Mouse (Mus musculus): ENCODE measurements at regions not wholly inside any gene's neighbourhood (a gene's known extent, or its start where the extent isn't known, plus 50 kb on each side); places are given as distances from the start of the nearest gene placed in this dataset.

DNA sequence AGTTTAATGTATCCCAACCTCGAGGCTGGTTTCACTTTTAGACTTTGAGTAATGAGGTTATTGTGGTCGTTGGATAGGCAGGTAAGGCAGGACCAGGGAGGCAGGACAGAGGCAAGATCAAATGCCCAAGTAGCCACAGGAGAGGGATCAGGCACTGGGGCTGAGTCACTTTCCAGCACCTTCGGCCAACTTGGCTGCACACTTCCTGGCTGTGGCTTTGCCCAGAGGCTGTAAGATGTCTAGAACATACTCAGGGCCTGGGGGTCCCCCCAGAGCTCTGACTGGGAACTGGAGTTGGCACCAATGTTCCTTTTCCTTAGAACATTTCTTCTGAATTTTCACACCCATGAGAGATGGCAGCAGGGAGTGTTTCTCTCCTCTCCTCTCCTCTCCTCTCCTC, 71.7 kb upstream of the Rxra start:
- TF ChIP-seq CTCF (IDR thresholded peaks at IDR 0.05; ENCODE audit: extremely low read depth, insufficient read length, insufficient replicate concordance, low read depth, low read length) (no peak), POLR2A (IDR thresholded peaks at IDR 0.05; ENCODE audit: low read depth, low read length) (no peak)
